Mouse (Mus musculus): ENCODE results near the gene Cyth3. TPM values are rescaled to one million over a fixed set of nuclear protein-coding genes. Genes with fewer than 3 reads are reported as not detected.
A peak's percentile ranks its signal among the peaks of the same experiment; 100 is the strongest.

Gene Cyth3
- polyA plus RNA-seq, 1 experiment from 2014 or later, result 57.2 TPM

- H3K9ac ChIP-seq, result no peak overlapping the region
- 96% methylated on average over 3 of the region's 3 CpGs for WGBS
- H3K27me3 ChIP-seq, result no peaks in the 10 kb centered on the region
- no peak overlapping the region for H3K4me3 ChIP-seq
- no peaks in the 10 kb centered on the region for H3K36me3 ChIP-seq
- H3K9me3 ChIP-seq, result no peaks in the 10 kb centered on the region
- peaks cover 18% of the 10 kb centered on the region for H3K4me1 ChIP-seq
- H3K4me2 ChIP-seq, result no peak overlapping the region
- ATAC-seq (ENCODE audit: borderline replicate concordance, extremely low read depth, low FRiP score, low TSS enrichment), result no peak
- no peak overlapping the region for H3K27ac ChIP-seq
Observed at GRCm38 (mm10) chr5:143616657-143617329, 5.5 kb upstream of the Cyth3 start.

GRCm38 (mm10) chr5:143617487-143618209 is 4.6 kb upstream of the Cyth3 start:
- Histone ChIP-seq H3K27ac (no peak overlapping the region), H3K9me3 (no peaks in the 10 kb centered on the region), H3K4me1 (peaks cover 22% of the 10 kb centered on the region), H3K36me3 (no peaks in the 10 kb centered on the region), H3K9ac (no peak overlapping the region), H3K27me3 (no peaks in the 10 kb centered on the region), H3K4me3 (no peak overlapping the region), H3K4me2 (no peak overlapping the region)
- whole genome bisulfite sequencing, result 55% methylated on average over 10 of the region's 10 CpGs
- ATAC-seq (ENCODE audit: borderline replicate concordance, extremely low read depth, low FRiP score, low TSS enrichment), result no peak

- H3K4me1 ChIP-seq, result peaks cover 29% of the 10 kb centered on the region
- no peak overlapping the region for H3K27ac ChIP-seq
- no peak overlapping the region for H3K4me2 ChIP-seq
- H3K36me3 ChIP-seq, result no peaks in the 10 kb centered on the region
- WGBS, result 36% methylated on average over 7 of the region's 7 CpGs
- ATAC-seq (ENCODE audit: borderline replicate concordance, extremely low read depth, low FRiP score, low TSS enrichment), result no peak
- H3K27me3 ChIP-seq, result no peaks in the 10 kb centered on the region
- no peak overlapping the region for H3K4me3 ChIP-seq
- H3K9me3 ChIP-seq, result no peaks in the 10 kb centered on the region
- H3K9ac ChIP-seq, result no peak overlapping the region
Observed at GRCm38 (mm10) chr5:143618585-143618984, 3.7 kb upstream of the Cyth3 start.

GRCm38 (mm10) chr5:143620196-143620595 is 2.1 kb upstream of the Cyth3 start:
- Histone ChIP-seq H3K4me3 (no peak overlapping the region), H3K4me2 (no peak overlapping the region), H3K27me3 (no peaks in the 10 kb centered on the region), H3K36me3 (no peaks in the 10 kb centered on the region), H3K4me1 (peaks cover 42% of the 10 kb centered on the region), H3K27ac (no peak overlapping the region), H3K9ac (no peak overlapping the region), H3K9me3 (no peaks in the 10 kb centered on the region)
- WGBS, result 12% methylated on average over 1 of the region's 1 CpGs
- ATAC-seq (ENCODE audit: borderline replicate concordance, extremely low read depth, low FRiP score, low TSS enrichment), result no peak

GRCm38 (mm10) chr5:143620941-143621340 is 1.3 kb upstream of the Cyth3 start:
- H3K27me3 ChIP-seq, result no peaks in the 10 kb centered on the region
- no peak for ATAC-seq (ENCODE audit: borderline replicate concordance, extremely low read depth, low FRiP score, low TSS enrichment)
- H3K4me3 ChIP-seq, result no peak overlapping the region
- H3K9ac ChIP-seq, result no peak overlapping the region
- no peaks in the 10 kb centered on the region for H3K9me3 ChIP-seq
- H3K4me1 ChIP-seq, result peaks cover 48% of the 10 kb centered on the region
- 15% methylated on average over 13 of the region's 13 CpGs for WGBS
- no peaks in the 10 kb centered on the region for H3K36me3 ChIP-seq
- no peak overlapping the region for H3K27ac ChIP-seq
- no peak overlapping the region for H3K4me2 ChIP-seq

- Histone ChIP-seq H3K9ac (peak overlapping the region; percentile 90), H3K36me3 (no peaks in the 10 kb centered on the region), H3K27ac (peak overlapping the region; percentile 78), H3K27me3 (no peaks in the 10 kb centered on the region), H3K4me3 (peak overlapping the region; percentile 87), H3K9me3 (no peaks in the 10 kb centered on the region), H3K4me2 (peak overlapping the region; percentile 69), H3K4me1 (peaks cover 59% of the 10 kb centered on the region)
- ATAC-seq (ENCODE audit: borderline replicate concordance, extremely low read depth, low FRiP score, low TSS enrichment), result peak; percentile 78
- under 1% methylated on average over 48 of the region's 48 CpGs for WGBS
Observed at GRCm38 (mm10) chr5:143622623-143623150, 440 bp downstream of the Cyth3 start.

GRCm38 (mm10) chr5:143623356-143624295 is 1.4 kb downstream of the Cyth3 start:
- 24% methylated on average over 19 of the region's 19 CpGs for WGBS
- H3K9ac ChIP-seq, result peak overlapping the region; percentile 90
- no peaks in the 10 kb centered on the region for H3K9me3 ChIP-seq
- peaks cover 56% of the 10 kb centered on the region for H3K4me1 ChIP-seq
- H3K27me3 ChIP-seq, result no peaks in the 10 kb centered on the region
- 0 out of 2 replicates have a peak overlapping the region, but pooled peaks have one; percentile 20 for H3K27ac ChIP-seq
- H3K4me3 ChIP-seq, result peak overlapping the region; percentile 87
- H3K36me3 ChIP-seq, result no peaks in the 10 kb centered on the region
- no peak for ATAC-seq (ENCODE audit: borderline replicate concordance, extremely low read depth, low FRiP score, low TSS enrichment)
- peak overlapping the region; percentile 69 for H3K4me2 ChIP-seq

- H3K9ac ChIP-seq, result no peak overlapping the region
- no peak overlapping the region for H3K4me3 ChIP-seq
- no peak for ATAC-seq (ENCODE audit: borderline replicate concordance, extremely low read depth, low FRiP score, low TSS enrichment)
- 70% methylated on average over 3 of the region's 3 CpGs for WGBS
- no peaks in the 10 kb centered on the region for H3K36me3 ChIP-seq
- no peak overlapping the region for H3K27ac ChIP-seq
- H3K4me1 ChIP-seq, result peaks cover 52% of the 10 kb centered on the region
- peak overlapping the region; percentile 69 for H3K4me2 ChIP-seq
- H3K9me3 ChIP-seq, result no peaks in the 10 kb centered on the region
- no peaks in the 10 kb centered on the region for H3K27me3 ChIP-seq
Observed at GRCm38 (mm10) chr5:143624449-143624848, 2.2 kb downstream of the Cyth3 start.

- peak overlapping the region; percentile 21 for H3K4me2 ChIP-seq
- H3K9ac ChIP-seq, result no peak overlapping the region
- peak overlapping the region; percentile 72 for H3K27ac ChIP-seq
- peaks cover 51% of the 10 kb centered on the region for H3K4me1 ChIP-seq
- H3K27me3 ChIP-seq, result no peaks in the 10 kb centered on the region
- H3K9me3 ChIP-seq, result no peaks in the 10 kb centered on the region
- H3K4me3 ChIP-seq, result no peak overlapping the region
- no peaks in the 10 kb centered on the region for H3K36me3 ChIP-seq
- WGBS, result 56% methylated on average over 12 of the region's 12 CpGs
- ATAC-seq (ENCODE audit: borderline replicate concordance, extremely low read depth, low FRiP score, low TSS enrichment), result no peak
Observed at GRCm38 (mm10) chr5:143625497-143625896, 3.2 kb downstream of the Cyth3 start.

GRCm38 (mm10) chr5:143625940-143626588 is 3.8 kb downstream of the Cyth3 start:
- Histone ChIP-seq H3K27ac (peak overlapping the region; percentile 72), H3K36me3 (no peaks in the 10 kb centered on the region), H3K4me2 (peak overlapping the region; percentile 21), H3K4me3 (no peak overlapping the region), H3K9me3 (no peaks in the 10 kb centered on the region), H3K9ac (no peak overlapping the region), H3K4me1 (peaks cover 46% of the 10 kb centered on the region), H3K27me3 (no peaks in the 10 kb centered on the region)
- 46% methylated on average over 11 of the region's 11 CpGs for WGBS
- ATAC-seq (ENCODE audit: borderline replicate concordance, extremely low read depth, low FRiP score, low TSS enrichment), result no peak

- H3K4me3 ChIP-seq, result no peak overlapping the region
- no peak overlapping the region for H3K4me2 ChIP-seq
- no peaks in the 10 kb centered on the region for H3K9me3 ChIP-seq
- ATAC-seq (ENCODE audit: borderline replicate concordance, extremely low read depth, low FRiP score, low TSS enrichment), result no peak
- H3K4me1 ChIP-seq, result peaks cover 50% of the 10 kb centered on the region
- H3K27me3 ChIP-seq, result no peaks in the 10 kb centered on the region
- H3K27ac ChIP-seq, result no peak overlapping the region
- no peaks in the 10 kb centered on the region for H3K36me3 ChIP-seq
- no peak overlapping the region for H3K9ac ChIP-seq
- WGBS, result 93% methylated on average over 6 of the region's 6 CpGs
Observed at GRCm38 (mm10) chr5:143627507-143627906, 5.3 kb downstream of the Cyth3 start.

Data from lung, embryonic 15.5 days (tissue).